Mouse (Mus musculus) kidney, embryonic 16.5 days (tissue): ENCODE data around the gene Wnt1. TPM values are rescaled to one million over a fixed set of nuclear protein-coding genes. Genes with fewer than 3 reads are reported as not detected.
A peak's percentile ranks its signal among the peaks of the same experiment; 100 is the strongest.

Source experiments
- ATAC-seq: fragments of 200-750 bp; cut with Nextera tagmentation; 2 replicates; pipeline ENCODE4 v1.8.0; 2017; ENCODE audit warnings: moderate TSS enrichment; ENCODE audit not compliant: low FRiP score, low TSS enrichment
- H3K27ac ChIP-seq: fragments of 300-500 bp; sonication (generic); 2 replicates; pipeline ENCODE4 v1.5.1; 2014; ENCODE audit warnings: low read length
- H3K27me3 ChIP-seq: fragments of 300-500 bp; sonication (generic); 2 replicates; pipeline ENCODE4 v1.6.1; 2014; ENCODE audit warnings: low read length, control low read depth, mixed read lengths; ENCODE audit not compliant: insufficient read depth
- H3K36me3 ChIP-seq: fragments of 300-500 bp; sonication (generic); 2 replicates; pipeline ENCODE4 v1.6.1; 2014; ENCODE audit warnings: low read length, control low read depth, mixed read lengths; ENCODE audit not compliant: insufficient read depth
- H3K4me1 ChIP-seq: fragments of 300-500 bp; sonication (generic); 2 replicates; pipeline ENCODE4 v1.6.1; 2014; ENCODE audit warnings: low read length, control low read depth, mixed read lengths; ENCODE audit not compliant: insufficient read depth
- H3K4me2 ChIP-seq: fragments of 300-500 bp; sonication (generic); replicated peaks from 2 replicates; pipeline ENCODE4 v1.6.1; 2014; ENCODE audit warnings: low read depth, low read length
- H3K4me3 ChIP-seq: fragments of 300-500 bp; sonication (generic); 2 replicates; pipeline ENCODE4 v1.5.1; 2014; ENCODE audit warnings: mild to moderate bottlenecking, low read length
- H3K9ac ChIP-seq: fragments of 300-500 bp; sonication (generic); replicated peaks from 2 replicates; pipeline ENCODE4 v1.6.1; 2014; ENCODE audit warnings: low read length
- H3K9me3 ChIP-seq: fragments of 300-500 bp; sonication (generic); 2 replicates; pipeline ENCODE4 v1.6.1; 2016; ENCODE audit warnings: low read length, control low read depth
- WGBS: fragments of 180-500 bp; shearing (Covaris S2); extraction: QIAGEN DNeasy Blood & Tissue Kit; methylation state at CpG from one replicate; pipeline ENCODE4 v1.1.7; 2014; 5-methylcytosine and 5-hydroxymethylcytosine counted together
- polyA plus RNA-seq: library from polyadenylated mRNA; unstranded; fragments of >200 nt; fragmentation: Nextera tagmentation; extraction: Ambion mirVana; gene quantifications from 2 replicates; pipeline ENCODE4 v1.2.1, GENCODE M21; 2015

Wnt1 gene
- polyA plus RNA-seq, 1 experiment from 2014 or later = not detected

- Histone ChIP-seq H3K9ac (peak overlapping the region; percentile 38), H3K36me3 (no peaks in the 10 kb centered on the region), H3K4me3 (peak overlapping the region; percentile 27; the same call in 1 of the 2 replicates), H3K27me3 (peaks cover 100% of the 10 kb centered on the region), H3K27ac (no peak overlapping the region), H3K4me2 (no peak overlapping the region), H3K9me3 (no peaks in the 10 kb centered on the region), H3K4me1 (peaks cover 36% of the 10 kb centered on the region)
- WGBS = 2% methylated on average over 19 of the region's 19 CpGs
- ATAC-seq = no peak
These were observed 12.5 kb upstream of the Wnt1 start for GRCm38 (mm10) chr15:98777005-98777616.

- peaks cover 30% of the 10 kb centered on the region for H3K4me1 ChIP-seq
- H3K9me3 ChIP-seq = no peaks in the 10 kb centered on the region
- under 1% methylated on average over 26 of the region's 33 CpGs for WGBS
- H3K9ac ChIP-seq = no peak within 1 kb of the TSS
- no peak for ATAC-seq
- H3K27ac ChIP-seq = no peak within 1 kb of the TSS
- peak within 1 kb of the TSS; percentile 27 for H3K4me3 ChIP-seq
- no peaks in the 10 kb centered on the region for H3K36me3 ChIP-seq
- H3K27me3 ChIP-seq = peaks cover 98% of the 10 kb centered on the region
- peak within 1 kb of the TSS; percentile 48 for H3K4me2 ChIP-seq
These were observed 11.9 kb upstream of the Wnt1 start, which contains the start of gene Wnt10b for GRCm38 (mm10) chr15:98777762-98778161. TSS of gene Wnt10b (minus strand) at chr15:98778150.

GRCm38 (mm10) chr15:98778191-98778770 is 11.4 kb upstream of the Wnt1 start:
- Histone ChIP-seq H3K4me3 (peak overlapping the region; percentile 27), H3K9ac (no peak overlapping the region), H3K36me3 (no peaks in the 10 kb centered on the region), H3K27me3 (peaks cover 93% of the 10 kb centered on the region), H3K4me2 (peak overlapping the region; percentile 48), H3K27ac (no peak overlapping the region), H3K9me3 (no peaks in the 10 kb centered on the region), H3K4me1 (peaks cover 27% of the 10 kb centered on the region)
- 1% methylated on average over 24 of the region's 25 CpGs for WGBS
- no peak for ATAC-seq

DNA sequence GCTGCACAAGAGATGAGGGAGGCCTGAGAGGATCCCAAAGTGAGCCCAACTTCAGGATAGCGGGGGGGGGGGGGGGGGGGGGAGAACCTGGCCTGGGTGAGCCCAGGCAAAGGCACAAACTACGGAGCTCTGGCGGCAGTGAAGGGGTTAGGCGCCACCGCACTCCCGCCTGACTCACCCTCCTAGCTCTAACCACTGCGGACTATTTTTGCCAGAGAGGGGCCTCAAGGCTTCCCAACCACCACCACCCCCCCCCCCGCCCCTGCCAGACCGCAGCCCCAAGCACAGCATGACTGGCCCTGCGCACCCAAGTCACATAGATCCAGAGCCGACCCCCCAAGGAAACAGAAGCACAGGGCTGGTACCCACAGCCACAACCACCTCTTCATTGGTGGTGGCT is 10.9 kb upstream of the Wnt1 start:
- H3K4me3 ChIP-seq = no peak overlapping the region
- peaks cover 27% of the 10 kb centered on the region for H3K4me1 ChIP-seq
- whole genome bisulfite sequencing = under 1% methylated on average over 10 of the region's 11 CpGs
- no peak overlapping the region for H3K4me2 ChIP-seq
- H3K9me3 ChIP-seq = no peaks in the 10 kb centered on the region
- no peak for ATAC-seq
- H3K27ac ChIP-seq = no peak overlapping the region
- H3K27me3 ChIP-seq = peaks cover 88% of the 10 kb centered on the region
- no peak overlapping the region for H3K9ac ChIP-seq
- no peaks in the 10 kb centered on the region for H3K36me3 ChIP-seq

GRCm38 (mm10) chr15:98780075-98780474 is 9.6 kb upstream of the Wnt1 start:
- no peak for ATAC-seq
- Histone ChIP-seq H3K4me3 (no peak overlapping the region; the same call in 1 of the 2 replicates), H3K4me2 (no peak overlapping the region), H3K9me3 (no peaks in the 10 kb centered on the region), H3K27me3 (peaks cover 75% of the 10 kb centered on the region), H3K4me1 (peaks cover 27% of the 10 kb centered on the region), H3K36me3 (no peaks in the 10 kb centered on the region), H3K9ac (no peak overlapping the region), H3K27ac (no peak overlapping the region)
- 4% methylated on average over 8 of the region's 8 CpGs for WGBS

GRCm38 (mm10) chr15:98780573-98780972 is 9.1 kb upstream of the Wnt1 start:
- H3K4me3 ChIP-seq = no peak overlapping the region
- no peak for ATAC-seq
- WGBS = 8% methylated on average over 13 of the region's 13 CpGs

GRCm38 (mm10) chr15:98781166-98781565 is 8.5 kb upstream of the Wnt1 start:
- no peaks in the 10 kb centered on the region for H3K9me3 ChIP-seq
- no peak overlapping the region for H3K4me3 ChIP-seq
- 26% methylated on average over 6 of the region's 6 CpGs for WGBS
- no peak overlapping the region for H3K4me2 ChIP-seq
- H3K36me3 ChIP-seq = no peaks in the 10 kb centered on the region
- no peak overlapping the region for H3K27ac ChIP-seq
- H3K9ac ChIP-seq = no peak overlapping the region
- peaks cover 71% of the 10 kb centered on the region for H3K27me3 ChIP-seq
- peaks cover 19% of the 10 kb centered on the region for H3K4me1 ChIP-seq
- no peak for ATAC-seq

More at GRCm38 (mm10) chr15:98780573-98780972, 9.1 kb upstream of the Wnt1 start:
- Histone ChIP-seq H3K36me3 (no peaks in the 10 kb centered on the region), H3K27me3 (peaks cover 75% of the 10 kb centered on the region), H3K4me1 (peaks cover 25% of the 10 kb centered on the region), H3K27ac (no peak overlapping the region), H3K9ac (no peak overlapping the region), H3K4me2 (no peak overlapping the region), H3K9me3 (no peaks in the 10 kb centered on the region)

GRCm38 (mm10) chr15:98785744-98786143 is 3.9 kb upstream of the Wnt1 start:
- H3K9me3 ChIP-seq = no peaks in the 10 kb centered on the region
- WGBS = 37% methylated on average over 7 of the region's 7 CpGs
- H3K27ac ChIP-seq = no peak overlapping the region
- peaks cover 8% of the 10 kb centered on the region; the same call in 1 of the 2 replicates for H3K4me1 ChIP-seq
- no peak overlapping the region for H3K9ac ChIP-seq
- H3K27me3 ChIP-seq = peaks cover 62% of the 10 kb centered on the region
- no peak overlapping the region for H3K4me3 ChIP-seq
- no peak overlapping the region for H3K4me2 ChIP-seq
- ATAC-seq = no peak
- H3K36me3 ChIP-seq = no peaks in the 10 kb centered on the region

- Histone ChIP-seq H3K4me3 (no peak overlapping the region), H3K27me3 (peaks cover 65% of the 10 kb centered on the region), H3K9ac (no peak overlapping the region), H3K9me3 (no peaks in the 10 kb centered on the region), H3K27ac (no peak overlapping the region), H3K36me3 (no peaks in the 10 kb centered on the region), H3K4me2 (no peak overlapping the region), H3K4me1 (peaks cover 24% of the 10 kb centered on the region)
- no peak for ATAC-seq
- 29% methylated on average over 4 of the region's 4 CpGs for WGBS
These were observed 1.7 kb upstream of the Wnt1 start for GRCm38 (mm10) chr15:98787930-98788329.

DNA sequence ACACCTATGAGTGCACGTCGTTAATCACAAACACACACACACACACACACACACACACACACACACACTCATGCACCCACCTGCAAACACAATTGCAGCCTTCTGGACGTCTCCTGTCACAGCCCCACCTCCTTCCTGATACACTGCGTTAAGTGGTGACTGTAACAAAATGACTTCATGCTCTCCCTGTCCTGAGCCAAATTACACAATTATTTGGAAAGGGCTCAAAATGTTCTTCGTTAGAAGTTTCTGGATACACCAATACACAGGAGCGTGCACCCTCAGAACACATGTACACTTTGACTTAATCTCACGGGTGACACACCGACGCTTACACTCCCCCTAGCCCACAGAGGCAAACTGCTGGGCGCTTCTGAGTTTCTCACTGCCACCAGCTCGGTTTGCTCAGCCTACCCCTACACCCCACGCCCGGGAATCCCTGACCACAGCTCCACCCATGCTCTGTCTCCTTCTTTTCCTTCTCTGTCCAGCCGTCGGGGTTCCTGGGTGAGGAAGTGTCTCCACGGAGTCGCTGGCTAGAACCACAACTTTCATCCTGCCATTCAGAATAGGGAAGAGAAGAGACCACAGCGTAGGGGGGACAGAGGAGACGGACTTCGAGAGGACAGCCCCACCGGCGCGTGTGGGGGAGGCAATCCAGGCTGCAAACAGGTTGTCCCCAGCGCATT is 541 bp upstream of the Wnt1 start:
- 6% methylated on average over 24 of the region's 24 CpGs for WGBS
- H3K4me2 ChIP-seq = 0 out of 2 replicates have a peak overlapping the region, but pooled peaks have one; percentile 11
- no peak overlapping the region for H3K9ac ChIP-seq
- ATAC-seq = no peak
- H3K27me3 ChIP-seq = peaks cover 77% of the 10 kb centered on the region
- H3K4me1 ChIP-seq = peaks cover 29% of the 10 kb centered on the region
- no peak overlapping the region for H3K4me3 ChIP-seq
- H3K9me3 ChIP-seq = no peaks in the 10 kb centered on the region
- H3K36me3 ChIP-seq = no peaks in the 10 kb centered on the region
- no peak overlapping the region for H3K27ac ChIP-seq
